Mouse (Mus musculus) neutrophil, adult 59 days (primary cell): Measurements from ENCODE around the gene Glipr1l1. TPM values are rescaled to one million over a fixed set of nuclear protein-coding genes. Genes with fewer than 3 reads are reported as not detected.

Experiments
- total RNA-seq, 2 experiments: library from RNA; stranded (reverse); gene quantifications; 1 replicate in 1 of 2; 2 replicates in 1 of 2; pipeline ENCODE4 v1.2.4; 2023

Glipr1l1 gene
- total RNA-seq: not detected

GRCm38 (mm10) chr10:112059702-112060582 lies at the start of gene Glipr1l1:
Gene Glipr1l1 (plus strand): TSS chr10:112060189.

GRCm38 (mm10) chr10:112083157-112083556 lies 23.2 kb downstream of the Glipr1l1 start, which contains the start of gene Glipr1l2:
Gene Glipr1l2 (plus strand): TSS chr10:112083354.

Other genes starting within 250 kb of the Glipr1l1 start
- gene Krr1, start 87.5 kb upstream of the Glipr1l1 start, total RNA-seq: 10 to 100 TPM; 27.9 to 33.1 TPM
- gene Glipr1, start 57.6 kb upstream of the Glipr1l1 start, total RNA-seq: 100 to 1,000 TPM; 227 to 232 TPM
- not detected for gene Glipr1l2, start 23.2 kb downstream of the Glipr1l1 start, total RNA-seq
- not detected for gene Glipr1l3, start 100.1 kb downstream of the Glipr1l1 start, total RNA-seq
- gene Caps2, start 103.4 kb downstream of the Glipr1l1 start, total RNA-seq: not detected
- gene Kcnc2, start 210.9 kb downstream of the Glipr1l1 start, total RNA-seq: not detected